Mouse (Mus musculus): ENCODE measurements around the gene Fbxo36. TPM values are rescaled to one million over a fixed set of nuclear protein-coding genes. Genes with fewer than 3 reads are reported as not detected.

The Fbxo36 gene
- polyA plus RNA-seq, 2 experiments, result 5.6 to 10.1 TPM

- Histone ChIP-seq H3K4me1 (ENCODE audit: control insufficient read depth, insufficient read depth, low read length) (no peaks in the 10 kb centered on the region), H3K36me3 (ENCODE audit: control insufficient read depth, insufficient read depth, low read length) (no peaks in the 10 kb centered on the region), H3K27ac (replicated peaks; ENCODE audit: low read depth, low read length) (no peak overlapping the region), H3K4me3 (replicated peaks; ENCODE audit: low read length) (no peak overlapping the region), H3K4me2 (replicated peaks; ENCODE audit: low read depth, low read length, severe bottlenecking) (no peak overlapping the region), H3K9ac (ENCODE audit: low read depth, low read length, severe bottlenecking) (no peak overlapping the region), H3K27me3 (ENCODE audit: control insufficient read depth, insufficient read depth, low read length) (no peaks in the 10 kb centered on the region), H3K9me3 (ENCODE audit: control insufficient read depth, low read length) (no peaks in the 10 kb centered on the region)
- ATAC-seq (ENCODE audit: low FRiP score, low read depth) (no peak), DNase-seq (ENCODE audit: low spot score) (no peak)
- WGBS, result 50% methylated on average over 6 of the region's 6 CpGs
- TF ChIP-seq POLR2A (IDR thresholded peaks at IDR 0.05; ENCODE audit: borderline replicate concordance, extremely low read depth, insufficient read depth, insufficient read length), result no peak
Observed at GRCm38 (mm10) chr1:84871131-84871530, 31.5 kb downstream of the Fbxo36 start.

DNA sequence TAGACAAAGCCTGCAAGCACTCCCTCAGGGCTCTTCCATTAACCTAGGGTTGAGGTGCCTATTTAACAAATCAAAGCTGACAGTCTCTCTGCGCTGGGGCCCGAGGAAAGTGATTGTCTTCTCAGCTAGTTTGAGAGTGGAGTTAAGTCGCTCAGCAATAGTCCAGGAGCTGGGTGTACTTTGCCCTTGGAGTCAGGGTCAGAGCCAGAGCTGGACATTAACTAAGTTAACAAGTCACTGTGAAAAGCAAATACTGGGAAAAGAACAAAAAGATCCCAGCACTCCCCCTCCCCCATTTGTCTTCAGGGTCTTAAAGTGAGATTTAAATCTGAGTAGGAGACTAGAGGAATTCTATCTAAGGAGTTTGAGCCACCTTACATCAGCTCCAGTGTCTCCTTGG, 32.5 kb downstream of the Fbxo36 start:
- no peak for ATAC-seq (ENCODE audit: low FRiP score, low read depth)
- 25% methylated on average over 3 of the region's 3 CpGs for WGBS

DNA sequence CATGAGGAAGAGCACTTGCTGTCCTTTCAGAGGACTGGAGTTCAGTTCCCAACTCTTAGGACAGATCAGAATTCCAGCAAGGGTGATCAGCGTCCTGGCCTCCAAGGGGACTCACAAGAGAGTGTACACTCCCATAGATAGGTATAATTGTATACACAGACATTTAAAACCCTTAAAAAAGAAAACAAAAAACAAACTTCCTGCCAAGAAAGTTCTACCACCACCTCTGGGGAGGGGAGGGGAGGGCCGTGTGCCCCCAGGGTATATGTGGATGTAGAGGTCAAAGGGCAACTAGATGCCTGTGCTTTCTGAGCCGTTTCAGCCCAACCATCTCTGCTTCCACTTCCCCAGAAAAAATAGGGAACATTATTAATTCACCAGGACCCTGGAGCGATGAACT, 33.3 kb downstream of the Fbxo36 start:
- no peak overlapping the region for H3K4me2 ChIP-seq (replicated peaks; ENCODE audit: low read depth, low read length, severe bottlenecking)
- no peak for DNase-seq (ENCODE audit: low spot score)
- no peak for ATAC-seq (ENCODE audit: low FRiP score, low read depth)
- H3K27ac ChIP-seq (replicated peaks; ENCODE audit: low read depth, low read length), result no peak overlapping the region
- H3K4me1 ChIP-seq (ENCODE audit: control insufficient read depth, insufficient read depth, low read length), result no peaks in the 10 kb centered on the region
- H3K27me3 ChIP-seq (ENCODE audit: control insufficient read depth, insufficient read depth, low read length), result no peaks in the 10 kb centered on the region
- no peaks in the 10 kb centered on the region for H3K9me3 ChIP-seq (ENCODE audit: control insufficient read depth, low read length)
- 57% methylated on average over 4 of the region's 4 CpGs for WGBS
- H3K4me3 ChIP-seq (replicated peaks; ENCODE audit: low read length), result no peak overlapping the region
- no peak for TF ChIP-seq POLR2A (IDR thresholded peaks at IDR 0.05; ENCODE audit: borderline replicate concordance, extremely low read depth, insufficient read depth, insufficient read length)
- H3K9ac ChIP-seq (ENCODE audit: low read depth, low read length, severe bottlenecking), result no peak overlapping the region
- H3K36me3 ChIP-seq (ENCODE audit: control insufficient read depth, insufficient read depth, low read length), result no peaks in the 10 kb centered on the region

More for the DNA sequence above, 32.5 kb downstream of the Fbxo36 start:
- no peak overlapping the region for H3K27ac ChIP-seq (replicated peaks; ENCODE audit: low read depth, low read length)
- TF ChIP-seq POLR2A (IDR thresholded peaks at IDR 0.05; ENCODE audit: borderline replicate concordance, extremely low read depth, insufficient read depth, insufficient read length), result no peak
- no peak overlapping the region for H3K9ac ChIP-seq (ENCODE audit: low read depth, low read length, severe bottlenecking)
- no peaks in the 10 kb centered on the region for H3K4me1 ChIP-seq (ENCODE audit: control insufficient read depth, insufficient read depth, low read length)
- no peaks in the 10 kb centered on the region for H3K9me3 ChIP-seq (ENCODE audit: control insufficient read depth, low read length)
- H3K36me3 ChIP-seq (ENCODE audit: control insufficient read depth, insufficient read depth, low read length), result no peaks in the 10 kb centered on the region
- no peak overlapping the region for H3K4me2 ChIP-seq (replicated peaks; ENCODE audit: low read depth, low read length, severe bottlenecking)
- DNase-seq (ENCODE audit: low spot score), result no peak
- H3K27me3 ChIP-seq (ENCODE audit: control insufficient read depth, insufficient read depth, low read length), result no peaks in the 10 kb centered on the region
- no peak overlapping the region for H3K4me3 ChIP-seq (replicated peaks; ENCODE audit: low read length)

DNA sequence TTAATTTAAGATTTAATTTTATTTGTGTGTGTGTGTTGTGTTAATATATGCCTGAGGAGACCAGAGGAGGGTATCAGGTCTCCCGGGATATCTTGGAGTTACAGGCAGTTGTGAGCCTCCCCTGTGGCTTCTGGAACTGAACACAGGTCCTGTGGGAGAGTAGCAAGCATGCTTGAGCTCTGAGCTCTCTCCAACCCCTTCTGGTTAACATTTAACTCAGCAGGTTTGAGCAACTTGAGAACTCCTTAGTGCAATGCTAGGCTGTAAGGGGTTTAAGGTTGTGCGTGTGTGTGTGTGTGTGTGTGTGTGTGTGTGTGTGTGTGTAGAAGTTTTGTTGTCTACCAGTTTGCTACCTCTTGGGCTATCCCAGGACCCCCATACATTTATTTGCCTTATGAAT, 37.9 kb downstream of the Fbxo36 start:
- 86% methylated on average over 2 of the region's 2 CpGs for WGBS
- no peaks in the 10 kb centered on the region for H3K9me3 ChIP-seq (ENCODE audit: control insufficient read depth, low read length)
- no peak for ATAC-seq (ENCODE audit: low FRiP score, low read depth)
- no peaks in the 10 kb centered on the region for H3K36me3 ChIP-seq (ENCODE audit: control insufficient read depth, insufficient read depth, low read length)
- no peak overlapping the region for H3K4me3 ChIP-seq (replicated peaks; ENCODE audit: low read length)
- TF ChIP-seq POLR2A (IDR thresholded peaks at IDR 0.05; ENCODE audit: borderline replicate concordance, extremely low read depth, insufficient read depth, insufficient read length), result no peak
- H3K4me2 ChIP-seq (replicated peaks; ENCODE audit: low read depth, low read length, severe bottlenecking), result no peak overlapping the region
- H3K4me1 ChIP-seq (ENCODE audit: control insufficient read depth, insufficient read depth, low read length), result no peaks in the 10 kb centered on the region
- H3K27me3 ChIP-seq (ENCODE audit: control insufficient read depth, insufficient read depth, low read length), result no peaks in the 10 kb centered on the region
- DNase-seq (ENCODE audit: low spot score), result no peak
- H3K9ac ChIP-seq (ENCODE audit: low read depth, low read length, severe bottlenecking), result no peak overlapping the region
- H3K27ac ChIP-seq (replicated peaks; ENCODE audit: low read depth, low read length), result no peak overlapping the region

- TF ChIP-seq POLR2A (IDR thresholded peaks at IDR 0.05; ENCODE audit: borderline replicate concordance, extremely low read depth, insufficient read depth, insufficient read length), result no peak
- no peaks in the 10 kb centered on the region for H3K36me3 ChIP-seq (ENCODE audit: control insufficient read depth, insufficient read depth, low read length)
- H3K9me3 ChIP-seq (ENCODE audit: control insufficient read depth, low read length), result no peaks in the 10 kb centered on the region
- H3K27me3 ChIP-seq (ENCODE audit: control insufficient read depth, insufficient read depth, low read length), result no peaks in the 10 kb centered on the region
- H3K4me1 ChIP-seq (ENCODE audit: control insufficient read depth, insufficient read depth, low read length), result no peaks in the 10 kb centered on the region
- DNase-seq (ENCODE audit: low spot score) (no peak), ATAC-seq (ENCODE audit: low FRiP score, low read depth) (no peak)
- no peak overlapping the region for H3K27ac ChIP-seq (replicated peaks; ENCODE audit: low read depth, low read length)
- H3K9ac ChIP-seq (ENCODE audit: low read depth, low read length, severe bottlenecking), result no peak overlapping the region
- H3K4me3 ChIP-seq (replicated peaks; ENCODE audit: low read length), result no peak overlapping the region
- no peak overlapping the region for H3K4me2 ChIP-seq (replicated peaks; ENCODE audit: low read depth, low read length, severe bottlenecking)
- WGBS, result 90% methylated on average over 8 of the region's 8 CpGs
Observed at GRCm38 (mm10) chr1:84879571-84880120, 40.0 kb downstream of the Fbxo36 start.

All from limb, embryonic 14.5 days (tissue).